Mouse (Mus musculus): ENCODE measurements around the gene Glrx5. TPM values are rescaled to one million over a fixed set of nuclear protein-coding genes. Genes with fewer than 3 reads are reported as not detected.
A peak's percentile ranks its signal among the peaks of the same experiment; 100 is the strongest.

Glrx5 gene
- polyA plus RNA-seq, 1 experiment from 2014 or later = 148 TPM

DNA sequence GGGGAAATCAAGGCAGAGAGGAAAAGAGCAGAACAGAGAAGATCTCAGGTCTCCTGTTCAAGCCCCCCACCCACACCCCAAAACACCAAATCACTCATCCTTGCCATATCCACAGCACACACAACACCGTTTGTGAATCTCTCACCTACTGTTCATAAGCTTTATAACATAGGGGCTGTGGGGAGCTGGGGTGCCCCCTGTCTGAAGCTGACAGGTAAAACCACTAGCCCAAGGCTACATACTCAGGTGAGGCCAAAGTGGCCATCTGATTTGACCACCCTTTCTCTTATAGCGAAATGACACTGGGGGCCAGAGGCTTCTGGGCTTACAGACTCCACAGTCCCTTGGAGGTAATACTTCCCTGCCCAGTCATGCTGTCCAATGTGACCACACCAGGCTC is 24.3 kb upstream of the Glrx5 start:
- no peak overlapping the region for H3K27ac ChIP-seq
- H3K9me3 ChIP-seq (replicated peaks) = no peaks in the 10 kb centered on the region
- 52% methylated on average over 2 of the region's 2 CpGs for WGBS
- no peaks in the 10 kb centered on the region for H3K36me3 ChIP-seq (ENCODE audit: poor library complexity, severe bottlenecking)
- no peak overlapping the region for H3K4me2 ChIP-seq
- H3K9ac ChIP-seq = no peak overlapping the region
- H3K4me3 ChIP-seq = no peak overlapping the region; the same call in 1 of the 2 replicates
- no peak for ATAC-seq
- H3K27me3 ChIP-seq = peaks cover 52% of the 10 kb centered on the region
- peaks cover 22% of the 10 kb centered on the region for H3K4me1 ChIP-seq

DNA sequence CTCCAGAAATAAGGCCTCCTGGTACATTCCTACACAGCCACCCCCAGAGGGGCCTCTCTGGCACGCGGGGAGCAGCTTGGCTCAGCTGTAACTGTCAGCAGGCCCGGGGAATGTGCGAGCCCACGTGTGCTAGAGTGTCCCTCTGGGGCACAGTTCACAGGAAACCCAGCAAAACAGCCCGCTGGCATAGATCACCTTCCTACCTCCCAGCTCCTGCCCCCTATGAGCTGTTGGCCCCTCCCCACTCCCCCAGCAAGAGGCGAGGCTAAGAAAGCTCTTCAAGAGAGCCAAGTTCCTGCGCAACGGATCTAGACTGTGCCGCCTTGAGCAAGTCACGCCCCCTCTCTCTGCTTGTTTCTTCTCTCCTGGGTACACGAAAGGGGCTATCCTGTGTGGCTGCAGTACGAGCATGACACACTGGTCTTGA is 23.7 kb upstream of the Glrx5 start:
- Histone ChIP-seq H3K27me3 (peaks cover 52% of the 10 kb centered on the region), H3K9ac (no peak overlapping the region), H3K4me3 (peak overlapping the region; percentile 60), H3K4me1 (peaks cover 20% of the 10 kb centered on the region), H3K9me3 (replicated peaks) (no peaks in the 10 kb centered on the region), H3K27ac (no peak overlapping the region), H3K4me2 (peak overlapping the region; percentile 97), H3K36me3 (ENCODE audit: poor library complexity, severe bottlenecking) (no peaks in the 10 kb centered on the region)
- ATAC-seq = peak; percentile 37; the same call in 1 of the 2 replicates
- under 1% methylated on average over 13 of the region's 13 CpGs for WGBS

DNA sequence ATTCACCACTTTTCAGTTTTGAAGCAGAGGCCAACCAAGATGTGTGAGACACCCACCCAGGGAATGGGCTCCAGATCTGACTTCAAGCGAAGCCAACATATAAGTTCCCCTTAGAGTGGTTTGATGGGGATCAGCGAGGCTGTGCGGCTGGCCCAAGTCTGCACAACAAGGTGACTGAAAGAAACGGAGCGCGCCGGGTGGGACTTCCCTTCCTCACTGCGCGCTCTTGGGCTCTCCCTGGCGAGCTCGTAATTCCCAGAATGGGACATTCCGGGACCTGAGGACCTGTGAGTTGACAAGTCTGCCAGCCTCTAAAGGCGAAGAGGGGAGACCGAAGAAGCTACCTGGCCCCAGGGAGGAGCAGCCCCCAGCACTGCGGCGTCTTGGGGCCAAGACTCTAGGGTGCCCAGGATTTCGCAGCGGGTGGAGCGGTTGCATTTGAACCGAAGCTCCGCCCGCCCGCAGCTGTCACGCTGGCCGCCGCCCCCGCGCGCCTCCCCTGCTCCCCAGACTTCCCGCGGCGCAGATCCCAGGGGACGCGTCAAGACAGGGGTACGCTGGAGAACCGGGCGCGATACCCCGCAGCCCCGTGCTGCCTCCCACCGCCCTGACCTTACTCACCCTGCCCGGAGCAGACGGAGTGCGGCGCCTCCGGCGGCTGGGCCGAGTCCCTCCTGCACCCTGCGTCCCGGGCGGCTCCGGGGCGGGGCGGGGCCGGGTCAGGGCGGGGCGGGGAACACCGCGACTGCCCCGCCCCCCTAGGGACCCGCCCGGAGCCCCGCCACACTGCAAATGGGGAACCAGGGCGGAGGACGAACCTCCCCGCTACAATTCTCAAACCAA is 22.9 kb upstream of the Glrx5 start, which contains the start of gene Syne3:
Syne3 (minus strand) TSS at position 440 of the 843 bp plus-strand sequence.
- Histone ChIP-seq H3K4me2 (peak within 1 kb of the TSS; percentile 97), H3K27ac (no peak within 1 kb of the TSS), H3K36me3 (ENCODE audit: poor library complexity, severe bottlenecking) (no peaks in the 10 kb centered on the region), H3K27me3 (peaks cover 52% of the 10 kb centered on the region), H3K9ac (peak within 1 kb of the TSS; percentile 62), H3K4me1 (peaks cover 20% of the 10 kb centered on the region), H3K4me3 (peak within 1 kb of the TSS; percentile 60), H3K9me3 (replicated peaks) (no peaks in the 10 kb centered on the region)
- peak; percentile 81 for ATAC-seq
- under 1% methylated on average over 55 of the region's 66 CpGs for WGBS

DNA sequence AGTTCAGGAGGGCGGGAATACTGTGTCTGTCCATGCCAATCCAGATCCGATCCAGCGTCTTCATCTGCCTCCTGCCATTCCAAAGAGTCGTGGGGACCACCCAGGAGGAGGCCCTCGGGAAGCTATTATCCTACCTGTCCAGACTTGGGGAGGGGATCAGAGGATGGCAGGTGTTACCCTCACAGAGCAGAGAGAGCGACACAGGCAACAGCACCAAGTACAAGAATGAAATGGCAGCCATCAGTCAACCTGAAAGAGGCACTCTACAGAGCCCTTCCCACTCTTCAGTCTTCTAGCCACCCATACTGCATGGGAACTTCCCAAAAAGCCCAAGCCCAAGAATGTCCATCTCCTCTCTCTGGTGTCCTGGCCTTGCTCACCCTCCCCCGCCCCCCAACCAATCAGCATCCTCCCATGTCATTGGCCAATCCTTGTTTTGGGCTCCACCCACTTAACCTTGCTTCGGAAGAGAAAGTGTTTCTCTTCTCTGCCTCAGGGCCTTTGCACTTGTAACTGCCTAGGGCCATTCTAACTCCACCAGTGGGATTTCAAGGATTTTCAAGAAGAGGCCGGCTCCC is 22.2 kb upstream of the Glrx5 start:
- Histone ChIP-seq H3K9ac (peak overlapping the region; percentile 62), H3K27ac (no peak overlapping the region), H3K27me3 (peaks cover 52% of the 10 kb centered on the region), H3K4me3 (peak overlapping the region; percentile 60), H3K4me2 (peak overlapping the region; percentile 97), H3K9me3 (replicated peaks) (no peaks in the 10 kb centered on the region), H3K4me1 (peaks cover 20% of the 10 kb centered on the region), H3K36me3 (ENCODE audit: poor library complexity, severe bottlenecking) (no peaks in the 10 kb centered on the region)
- ATAC-seq = peak; percentile 26
- WGBS = 14% methylated on average over 9 of the region's 9 CpGs

DNA sequence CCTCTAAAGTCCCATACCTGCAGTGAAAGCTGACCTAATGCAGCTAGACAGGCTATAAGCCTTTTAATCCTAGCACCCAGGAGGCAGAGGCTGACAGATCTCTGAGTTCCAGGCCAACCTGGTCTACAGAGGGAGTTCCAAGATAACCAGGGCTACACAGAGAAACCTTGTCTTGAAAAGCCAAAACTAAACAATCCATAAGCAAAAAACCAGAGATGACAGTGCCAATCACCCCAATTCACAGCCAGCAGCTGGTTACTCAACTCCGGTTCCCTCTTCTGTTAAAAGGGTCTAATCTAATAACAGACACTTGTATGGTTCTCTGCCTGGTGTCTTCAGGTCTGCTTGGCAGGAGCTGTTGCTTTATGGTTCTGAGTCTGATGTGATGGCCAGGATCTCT is 20.9 kb upstream of the Glrx5 start:
- H3K4me3 ChIP-seq = no peak overlapping the region
- ATAC-seq = no peak
- H3K27me3 ChIP-seq = peaks cover 47% of the 10 kb centered on the region
- no peak overlapping the region for H3K9ac ChIP-seq
- 92% methylated on average over 1 of the region's 1 CpGs for WGBS
- H3K27ac ChIP-seq = no peak overlapping the region
- H3K4me2 ChIP-seq = no peak overlapping the region
- no peaks in the 10 kb centered on the region for H3K9me3 ChIP-seq (replicated peaks)
- no peaks in the 10 kb centered on the region for H3K36me3 ChIP-seq (ENCODE audit: poor library complexity, severe bottlenecking)
- peaks cover 20% of the 10 kb centered on the region for H3K4me1 ChIP-seq

DNA sequence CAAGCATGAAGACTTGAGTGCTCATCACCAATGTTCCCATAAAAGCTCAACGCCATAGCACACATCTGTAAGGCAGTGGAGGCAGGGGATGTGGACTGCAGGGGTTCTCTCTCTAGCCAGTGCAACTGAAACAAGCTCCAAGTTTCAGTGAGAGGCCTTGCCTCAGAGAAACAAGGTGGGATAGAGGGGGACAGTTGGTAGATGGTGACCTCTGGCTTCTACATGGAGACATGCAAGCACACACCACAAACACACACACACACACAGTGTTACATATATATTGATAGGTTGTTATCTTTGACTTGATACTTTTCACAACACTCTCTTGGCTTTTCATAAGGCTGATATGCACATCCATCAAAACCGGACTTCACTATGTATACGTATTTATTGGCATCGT is 20.2 kb upstream of the Glrx5 start:
- no peak overlapping the region for H3K4me3 ChIP-seq
- H3K9me3 ChIP-seq (replicated peaks) = no peaks in the 10 kb centered on the region
- ATAC-seq = no peak
- H3K4me1 ChIP-seq = peaks cover 20% of the 10 kb centered on the region
- WGBS = 97% methylated on average over 4 of the region's 4 CpGs
- H3K36me3 ChIP-seq (ENCODE audit: poor library complexity, severe bottlenecking) = no peaks in the 10 kb centered on the region
- H3K9ac ChIP-seq = no peak overlapping the region
- H3K27me3 ChIP-seq = peaks cover 42% of the 10 kb centered on the region
- H3K27ac ChIP-seq = no peak overlapping the region
- H3K4me2 ChIP-seq = no peak overlapping the region

DNA sequence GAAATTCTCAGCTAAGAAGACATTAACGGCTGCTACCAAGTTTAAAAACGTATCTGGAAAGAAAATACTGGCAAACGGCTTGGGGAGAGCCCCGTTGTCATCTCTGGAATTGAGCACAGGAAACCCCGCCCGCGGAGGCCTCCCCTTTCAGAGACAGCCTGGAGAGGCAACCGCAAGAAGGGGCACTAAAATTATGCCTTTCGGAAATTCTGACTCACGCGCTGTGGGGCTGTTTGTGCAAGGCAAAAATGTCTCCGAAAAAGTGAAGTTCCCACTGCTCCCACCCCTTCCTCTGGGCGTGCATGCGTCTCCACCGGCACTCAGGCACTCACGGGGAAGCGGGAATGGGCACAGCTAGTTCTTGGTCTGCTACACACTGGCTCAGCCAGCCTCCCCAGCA is 19.4 kb upstream of the Glrx5 start:
- no peak overlapping the region for H3K9ac ChIP-seq
- H3K4me3 ChIP-seq = no peak overlapping the region
- no peak overlapping the region for H3K4me2 ChIP-seq
- no peak overlapping the region for H3K27ac ChIP-seq
- H3K27me3 ChIP-seq = peaks cover 35% of the 10 kb centered on the region
- peaks cover 20% of the 10 kb centered on the region for H3K4me1 ChIP-seq
- no peaks in the 10 kb centered on the region for H3K36me3 ChIP-seq (ENCODE audit: poor library complexity, severe bottlenecking)
- no peaks in the 10 kb centered on the region for H3K9me3 ChIP-seq (replicated peaks)
- ATAC-seq = no peak
- WGBS = 66% methylated on average over 17 of the region's 17 CpGs

DNA sequence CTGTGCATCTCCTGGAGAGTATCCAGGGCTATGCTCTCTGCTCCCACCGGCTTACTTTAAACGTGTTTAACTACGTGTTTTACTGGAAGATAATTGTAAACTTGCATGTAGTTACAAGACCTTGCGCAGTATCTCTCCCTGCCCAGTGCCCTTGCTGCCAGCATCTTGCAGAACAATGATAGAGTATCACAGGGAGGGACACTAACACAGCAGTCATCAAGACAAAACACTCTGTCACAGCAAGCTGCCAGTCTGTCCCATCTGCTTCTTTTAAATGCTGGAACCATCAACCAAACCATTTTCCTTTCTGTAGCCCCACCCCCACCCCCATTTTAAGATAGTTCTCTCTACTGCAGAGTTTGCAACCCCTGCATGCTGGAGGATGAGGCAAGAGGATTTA is 16.3 kb upstream of the Glrx5 start:
- Histone ChIP-seq H3K27me3 (0 out of 2 replicates have a peak, but pooled peaks cover 7% of the 10 kb centered on the region), H3K36me3 (ENCODE audit: poor library complexity, severe bottlenecking) (no peaks in the 10 kb centered on the region), H3K9ac (no peak overlapping the region), H3K4me1 (peaks cover 10% of the 10 kb centered on the region), H3K4me2 (no peak overlapping the region), H3K9me3 (replicated peaks) (no peaks in the 10 kb centered on the region), H3K27ac (no peak overlapping the region), H3K4me3 (no peak overlapping the region)
- ATAC-seq = 0 out of 2 replicates have a peak, but pooled peaks have one; percentile 30
- WGBS = 65% methylated on average over 4 of the region's 4 CpGs

DNA sequence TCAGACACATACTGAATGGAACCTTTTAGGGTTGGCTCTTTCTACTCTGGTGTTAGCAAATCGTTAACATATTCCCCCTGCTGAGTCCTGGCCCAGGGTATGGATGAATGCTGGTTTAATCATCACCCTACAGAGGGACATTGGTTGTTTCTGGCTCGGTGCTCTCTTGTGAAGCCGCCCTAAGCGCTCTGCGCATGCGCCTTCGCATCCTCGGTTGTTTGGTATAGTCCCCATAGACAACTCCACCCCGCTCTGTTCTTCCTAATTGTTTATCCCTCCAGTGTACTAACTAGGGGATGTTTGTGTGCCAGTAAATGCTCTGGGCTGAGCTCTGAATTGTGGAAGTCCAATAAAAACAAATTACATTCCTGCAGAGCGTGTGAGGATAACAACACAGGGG is 15.8 kb upstream of the Glrx5 start:
- Histone ChIP-seq H3K4me2 (no peak overlapping the region), H3K27me3 (0 out of 2 replicates have a peak, but pooled peaks cover 4% of the 10 kb centered on the region), H3K9me3 (replicated peaks) (no peaks in the 10 kb centered on the region), H3K36me3 (ENCODE audit: poor library complexity, severe bottlenecking) (no peaks in the 10 kb centered on the region), H3K4me1 (peaks cover 10% of the 10 kb centered on the region), H3K9ac (no peak overlapping the region), H3K4me3 (no peak overlapping the region), H3K27ac (no peak overlapping the region)
- 71% methylated on average over 10 of the region's 10 CpGs for WGBS
- ATAC-seq = 0 out of 2 replicates have a peak, but pooled peaks have one; percentile 13

DNA sequence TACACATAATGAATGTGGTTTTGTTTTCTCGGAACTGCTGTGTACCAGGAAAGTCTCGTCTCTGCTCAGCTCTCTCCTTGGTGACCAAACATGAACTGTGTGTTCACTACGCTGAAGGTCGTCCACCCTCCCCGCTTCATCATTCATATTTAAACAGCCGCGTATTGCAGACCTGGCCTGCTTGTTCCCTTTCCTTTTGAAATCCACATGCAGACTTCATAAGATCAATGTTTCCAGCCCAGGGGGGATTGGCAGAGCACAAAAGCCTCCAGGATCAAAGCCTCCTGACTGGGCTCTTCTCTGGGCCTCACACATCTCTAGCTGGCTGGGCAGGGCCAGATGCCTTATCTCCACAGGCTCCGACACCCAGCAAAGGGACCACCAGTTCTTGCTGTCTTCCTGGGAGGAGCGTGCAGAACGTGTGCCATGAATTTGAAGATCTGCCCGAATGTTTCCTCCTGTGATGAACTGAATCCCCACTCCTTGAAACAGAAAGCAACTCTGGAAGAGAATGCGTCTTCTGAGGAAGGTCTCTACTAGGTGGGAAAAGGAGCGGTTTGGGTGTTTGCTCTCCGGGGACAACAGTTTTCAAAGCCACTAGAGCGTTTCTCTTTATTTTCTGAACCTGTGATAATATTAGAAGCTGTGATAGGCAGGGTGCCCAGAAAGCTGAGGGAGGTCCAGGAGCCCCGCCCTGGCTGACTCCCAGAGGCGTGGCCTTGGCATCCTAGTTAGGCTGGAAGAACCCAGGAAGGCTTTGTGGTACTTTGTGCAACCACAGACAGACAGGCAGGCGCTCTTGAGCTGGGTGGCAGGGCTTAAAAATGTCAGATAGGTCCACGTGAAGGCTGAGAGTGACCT is 12.9 kb upstream of the Glrx5 start:
- Histone ChIP-seq H3K9me3 (replicated peaks) (peaks cover 18% of the 10 kb centered on the region), H3K9ac (no peak overlapping the region; the same call in 1 of the 2 replicates), H3K27ac (no peak overlapping the region), H3K4me3 (no peak overlapping the region), H3K36me3 (ENCODE audit: poor library complexity, severe bottlenecking) (no peaks in the 10 kb centered on the region), H3K27me3 (no peaks in the 10 kb centered on the region), H3K4me2 (no peak overlapping the region), H3K4me1 (peaks cover 10% of the 10 kb centered on the region)
- no peak for ATAC-seq
- 53% methylated on average over 19 of the region's 19 CpGs for WGBS

DNA sequence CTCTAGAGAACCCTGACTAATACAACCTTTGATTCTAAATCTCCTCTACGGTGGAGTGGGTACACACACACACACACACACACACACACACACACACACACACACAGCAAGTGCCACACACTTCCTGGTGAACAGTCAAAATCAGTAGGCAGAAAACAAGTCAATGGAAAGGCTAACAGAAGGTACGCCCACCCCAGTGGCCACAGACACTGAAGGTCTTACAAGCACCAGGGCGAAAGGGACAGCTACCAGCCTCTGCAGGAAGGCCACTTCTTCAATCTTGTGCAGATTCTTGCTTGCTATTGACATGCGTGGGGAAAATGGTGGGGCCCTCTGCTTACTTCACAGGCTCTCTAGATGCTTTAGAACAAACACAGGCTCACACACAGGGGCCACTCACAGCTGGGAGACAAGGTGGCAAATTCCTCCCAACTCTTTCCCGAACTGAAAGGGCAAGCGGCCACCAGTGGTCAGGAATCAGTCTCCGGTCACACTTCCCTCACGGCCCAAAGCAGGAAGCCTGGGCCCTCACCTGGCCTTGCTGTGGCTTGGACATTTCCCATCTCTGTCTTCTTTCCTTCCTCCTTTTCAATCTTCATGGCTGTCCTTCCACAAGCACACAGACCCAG is 10.9 kb upstream of the Glrx5 start:
- no peaks in the 10 kb centered on the region for H3K27me3 ChIP-seq
- no peak overlapping the region for H3K4me3 ChIP-seq
- no peak overlapping the region for H3K4me2 ChIP-seq
- ATAC-seq = no peak
- no peak overlapping the region for H3K9ac ChIP-seq
- 87% methylated on average over 8 of the region's 8 CpGs for WGBS
- no peak overlapping the region for H3K27ac ChIP-seq
- peaks cover 18% of the 10 kb centered on the region for H3K9me3 ChIP-seq (replicated peaks)
- H3K36me3 ChIP-seq (ENCODE audit: poor library complexity, severe bottlenecking) = no peaks in the 10 kb centered on the region
- H3K4me1 ChIP-seq = peaks cover 10% of the 10 kb centered on the region
